Mouse (Mus musculus) spleen, adult 2 months (tissue): ENCODE results near the gene Gm3424. TPM values are rescaled to one million over a fixed set of nuclear protein-coding genes. Genes with fewer than 3 reads are reported as not detected.
"Not testable (repeated sequence)": the region's sequence is repeated elsewhere in the genome, so short reads cannot be mapped to it uniquely, and the experiment has no call there.

Experiments used
- DNase-seq, 2 experiments: peaks; one replicate each; pipeline versions ENCODE4 v3.0.0 to v3.0.0-alpha.2; 2012 to 2021; ENCODE audit warnings: low spot score in 2 of 2, low read depth in 1 of 2
- H3K27ac ChIP-seq: fragments of 200-500 bp; 2 replicates; pipeline ENCODE4 v1.5.1; 2012; ENCODE audit warnings: low read length, inconsistent platforms; ENCODE audit not compliant: insufficient read depth
- H3K27me3 ChIP-seq: fragments of 200-500 bp; 2 replicates; pipeline ENCODE4 v1.6.1; 2012; ENCODE audit warnings: mild to moderate bottlenecking, moderate library complexity, low read length, inconsistent platforms; ENCODE audit not compliant: control insufficient read depth, insufficient read depth
- H3K36me3 ChIP-seq: fragments of 200-500 bp; 2 replicates; pipeline ENCODE4 v1.6.1; 2012; ENCODE audit warnings: mild to moderate bottlenecking, low read length, inconsistent platforms; ENCODE audit not compliant: control insufficient read depth, insufficient read depth
- H3K4me1 ChIP-seq: fragments of 200-500 bp; 2 replicates; pipeline ENCODE4 v1.6.1; 2011; ENCODE audit warnings: inconsistent platforms; ENCODE audit not compliant: control insufficient read depth, insufficient read depth, insufficient read length
- H3K4me3 ChIP-seq: fragments of 200-500 bp; 2 replicates; pipeline ENCODE4 v1.5.1; 2011; ENCODE audit warnings: mild to moderate bottlenecking, inconsistent platforms; ENCODE audit not compliant: insufficient read depth, insufficient read length; ENCODE audit errors: extremely low read depth
- WGBS: fragments of 180-500 bp; shearing (Covaris S2); methylation state at CpG from one replicate; pipeline ENCODE4 v1.1.7; 2018; 5-methylcytosine and 5-hydroxymethylcytosine counted together
- polyA plus RNA-seq: library from polyadenylated mRNA; depleted of rRNA; stranded (reverse); fragments of >200 nt; gene quantifications from 2 replicates; pipeline ENCODE4 v1.2.3, GENCODE M21; 2012; rRNA removed

The Gm3424 gene
- polyA plus RNA-seq: not detected in 2 replicates

GRCm38 (mm10) chr14:5830229-5830628 lies at the start of gene Gm3424:
Gm3424 (minus strand) TSS chr14:5830329.
- not testable (repeated sequence) for H3K27me3 ChIP-seq, H3K27ac ChIP-seq, H3K4me3 ChIP-seq, DNase-seq, H3K4me1 ChIP-seq, H3K36me3 ChIP-seq
- no CpG with 5 or more reads among the region's 3 CpGs for WGBS

GRCm38 (mm10) chr14:5879791-5880190 lies 49.7 kb upstream of the Gm3424 start:
- 2% methylated on average over 21 of the region's 28 CpGs for WGBS
- H3K4me1 ChIP-seq, H3K27me3 ChIP-seq, H3K4me3 ChIP-seq, H3K27ac ChIP-seq, DNase-seq, H3K36me3 ChIP-seq: not testable (repeated sequence)

GRCm38 (mm10) chr14:5879136-5879535 lies 49.0 kb upstream of the Gm3424 start:
- not testable (repeated sequence) for DNase-seq, H3K27ac ChIP-seq, H3K27me3 ChIP-seq, H3K36me3 ChIP-seq, H3K4me3 ChIP-seq, H3K4me1 ChIP-seq
- WGBS: 22% methylated on average over 7 of the region's 11 CpGs

GRCm38 (mm10) chr14:5855911-5856310 lies 25.8 kb upstream of the Gm3424 start:
- not testable (repeated sequence) for DNase-seq, H3K27ac ChIP-seq, H3K4me1 ChIP-seq, H3K36me3 ChIP-seq, H3K27me3 ChIP-seq, H3K4me3 ChIP-seq
- WGBS: 80% methylated on average over 3 of the region's 3 CpGs

GRCm38 (mm10) chr14:5812699-5813356 lies 17.3 kb downstream of the Gm3424 start:
- H3K4me1 ChIP-seq, H3K4me3 ChIP-seq, H3K27ac ChIP-seq, H3K27me3 ChIP-seq, DNase-seq, H3K36me3 ChIP-seq: not testable (repeated sequence)
- no CpG with 5 or more reads among the region's 47 CpGs for WGBS

- no CpG with 5 or more reads among the region's 3 CpGs for WGBS
- H3K36me3 ChIP-seq, H3K27me3 ChIP-seq, DNase-seq, H3K4me3 ChIP-seq, H3K27ac ChIP-seq, H3K4me1 ChIP-seq: not testable (repeated sequence)
Measured at GRCm38 (mm10) chr14:5807882-5808281, 22.2 kb downstream of the Gm3424 start, which contains the start of gene Gm3383. Gm3383 (minus strand) TSS chr14:5807982.

Other genes starting within 250 kb of the Gm3424 start
- not detected in 2 replicates for gene Gm8265, start 197.3 kb downstream of the Gm3424 start, polyA plus RNA-seq
- gene Gm9603, start 142.9 kb downstream of the Gm3424 start, polyA plus RNA-seq: not detected in 2 replicates
- gene Gm3373, start 88.8 kb downstream of the Gm3424 start, polyA plus RNA-seq: 0.19 and 0.32 TPM in 2 replicates
- 0.09 TPM in 2 replicates for gene Gm3383, start 22.3 kb downstream of the Gm3424 start, polyA plus RNA-seq
- 0.06 TPM in 1 of 2 replicates, not detected in the other for gene Gm8237, start 50.1 kb upstream of the Gm3424 start, polyA plus RNA-seq
- 0.07 TPM in 1 of 2 replicates, not detected in the other for gene Gm3248, start 131.4 kb upstream of the Gm3424 start, polyA plus RNA-seq
- gene Gm3453, start 148.8 kb upstream of the Gm3424 start, polyA plus RNA-seq: not detected in 2 replicates
- not detected in 2 replicates for gene Gm6337, start 227.9 kb upstream of the Gm3424 start, polyA plus RNA-seq